Mouse (Mus musculus) neural tube, embryonic 14.5 days (tissue): Measurements from ENCODE around the gene Cdc16. TPM values are rescaled to one million over a fixed set of nuclear protein-coding genes. Genes with fewer than 3 reads are reported as not detected.

Experiments used
- ATAC-seq: fragments of 200-750 bp; cut with Nextera tagmentation; 2 replicates; pipeline ENCODE4 v1.8.0; 2017; ENCODE audit warnings: low read depth, mild to moderate bottlenecking, moderate TSS enrichment, moderate library complexity
- H3K27ac ChIP-seq: fragments of 300-500 bp; sonication (generic); 2 replicates; pipeline ENCODE4 v1.5.1; 2014; ENCODE audit warnings: low read depth, mild to moderate bottlenecking, control low read depth, low read length, moderate library complexity, mixed read lengths
- H3K27me3 ChIP-seq: fragments of 300-500 bp; sonication (generic); 2 replicates; pipeline ENCODE4 v1.6.1; 2014; ENCODE audit warnings: low read length; ENCODE audit not compliant: control insufficient read depth, insufficient read depth
- H3K36me3 ChIP-seq: fragments of 300-500 bp; sonication (generic); 2 replicates; pipeline ENCODE4 v1.6.1; 2014; ENCODE audit warnings: low read length, mixed read lengths; ENCODE audit not compliant: control insufficient read depth, insufficient read depth
- H3K4me1 ChIP-seq: fragments of 300-500 bp; sonication (generic); 2 replicates; pipeline ENCODE4 v1.6.1; 2014; ENCODE audit warnings: low read length; ENCODE audit not compliant: control insufficient read depth, insufficient read depth
- H3K4me2 ChIP-seq: fragments of 300-500 bp; sonication (generic); 2 replicates; pipeline ENCODE4 v1.6.1; 2014; ENCODE audit warnings: mild to moderate bottlenecking, low read depth, low read length, control low read depth
- H3K4me3 ChIP-seq: fragments of 300-500 bp; sonication (generic); 2 replicates; pipeline ENCODE4 v1.5.1; 2014; ENCODE audit warnings: low read depth, low read length, control low read depth, mixed read lengths
- H3K9ac ChIP-seq: fragments of 300-500 bp; sonication (generic); replicated peaks from 2 replicates; pipeline ENCODE4 v1.6.1; 2014; ENCODE audit warnings: low read depth, mild to moderate bottlenecking, control low read depth, low read length, mixed read lengths
- H3K9me3 ChIP-seq: fragments of 300-500 bp; sonication (generic); 2 replicates; pipeline ENCODE4 v1.6.1; 2016; ENCODE audit warnings: low read length; ENCODE audit not compliant: control insufficient read depth
- WGBS: fragments of 180-500 bp; shearing (Covaris S2); extraction: QIAGEN DNeasy Blood & Tissue Kit; methylation state at CpG from one replicate; pipeline ENCODE4 v1.1.7; 2014; 5-methylcytosine and 5-hydroxymethylcytosine counted together
- polyA plus RNA-seq: library from polyadenylated mRNA; unstranded; fragments of >200 nt; fragmentation: Nextera tagmentation; extraction: Ambion mirVana; gene quantifications from 2 replicates; pipeline ENCODE4 v1.2.1, GENCODE M21; 2014

Cdc16 gene
- polyA plus RNA-seq, 1 experiment from 2014 or later, result 150 TPM

GRCm38 (mm10) chr8:13789606-13790005 lies 32.1 kb downstream of the Cdc16 start:
- no peaks in the 10 kb centered on the region for H3K27me3 ChIP-seq
- H3K4me3 ChIP-seq, result no peak overlapping the region
- peaks cover 4% of the 10 kb centered on the region; the same call in 1 of the 2 replicates for H3K4me1 ChIP-seq
- ATAC-seq, result no peak
- no peak overlapping the region for H3K27ac ChIP-seq
- no peak overlapping the region for H3K9ac ChIP-seq
- H3K4me2 ChIP-seq, result no peak overlapping the region
- H3K9me3 ChIP-seq, result no peaks in the 10 kb centered on the region
- peaks cover 16% of the 10 kb centered on the region; the same call in 1 of the 2 replicates for H3K36me3 ChIP-seq
- over 99% methylated on average over 8 of the region's 8 CpGs for WGBS

- Histone ChIP-seq H3K4me3 (no peak overlapping the region), H3K4me1 (no peaks in the 10 kb centered on the region), H3K9ac (no peak overlapping the region), H3K36me3 (peaks cover 44% of the 10 kb centered on the region), H3K27ac (no peak overlapping the region), H3K9me3 (no peaks in the 10 kb centered on the region), H3K4me2 (no peak overlapping the region), H3K27me3 (no peaks in the 10 kb centered on the region)
- 85% methylated on average over 8 of the region's 8 CpGs for WGBS
- ATAC-seq, result no peak
Observed at GRCm38 (mm10) chr8:13793097-13793745, 35.7 kb downstream of the Cdc16 start.

GRCm38 (mm10) chr8:13793746-13794101 lies 36.2 kb downstream of the Cdc16 start:
- Histone ChIP-seq H3K9me3 (no peaks in the 10 kb centered on the region), H3K9ac (no peak overlapping the region)
- 77% methylated on average over 11 of the region's 11 CpGs for WGBS

GRCm38 (mm10) chr8:13797676-13798075 lies 40.2 kb downstream of the Cdc16 start:
- Histone ChIP-seq H3K27ac (no peak overlapping the region), H3K9ac (no peak overlapping the region), H3K9me3 (no peaks in the 10 kb centered on the region), H3K27me3 (no peaks in the 10 kb centered on the region), H3K4me2 (no peak overlapping the region), H3K4me1 (no peaks in the 10 kb centered on the region), H3K4me3 (no peak overlapping the region), H3K36me3 (peaks cover 43% of the 10 kb centered on the region)
- WGBS, result 96% methylated on average over 5 of the region's 5 CpGs
- no peak for ATAC-seq

More at GRCm38 (mm10) chr8:13793746-13794101, 36.2 kb downstream of the Cdc16 start:
- no peak for ATAC-seq
- Histone ChIP-seq H3K27me3 (no peaks in the 10 kb centered on the region), H3K4me1 (no peaks in the 10 kb centered on the region), H3K27ac (no peak overlapping the region), H3K4me3 (no peak overlapping the region), H3K4me2 (no peak overlapping the region), H3K36me3 (peaks cover 49% of the 10 kb centered on the region)

GRCm38 (mm10) chr8:13799566-13799965 lies 42.1 kb downstream of the Cdc16 start:
- no peak overlapping the region for H3K4me3 ChIP-seq
- no peaks in the 10 kb centered on the region for H3K9me3 ChIP-seq
- H3K27ac ChIP-seq, result no peak overlapping the region
- H3K27me3 ChIP-seq, result no peaks in the 10 kb centered on the region
- peaks cover 33% of the 10 kb centered on the region for H3K36me3 ChIP-seq
- ATAC-seq, result no peak
- no peak overlapping the region for H3K9ac ChIP-seq
- no peaks in the 10 kb centered on the region for H3K4me1 ChIP-seq
- WGBS, result 95% methylated on average over 5 of the region's 5 CpGs
- no peak overlapping the region for H3K4me2 ChIP-seq

GRCm38 (mm10) chr8:13828598-13829172 lies 71.2 kb downstream of the Cdc16 start:
- no peaks in the 10 kb centered on the region for H3K9me3 ChIP-seq
- H3K9ac ChIP-seq, result no peak overlapping the region
- no peak overlapping the region for H3K4me3 ChIP-seq
- no peak for ATAC-seq
- H3K36me3 ChIP-seq, result no peaks in the 10 kb centered on the region
- H3K4me2 ChIP-seq, result no peak overlapping the region
- no peaks in the 10 kb centered on the region for H3K27me3 ChIP-seq
- no peak overlapping the region for H3K27ac ChIP-seq
- 75% methylated on average over 7 of the region's 7 CpGs for WGBS
- H3K4me1 ChIP-seq, result no peaks in the 10 kb centered on the region

Other genes with a start within 250 kb of the Cdc16 start
- gene 1700029H14Rik, start 195.2 kb upstream of the Cdc16 start, polyA plus RNA-seq, result not detected in 2 replicates
- gene Rasa3, start 80.1 kb upstream of the Cdc16 start, polyA plus RNA-seq, result 34.4 and 38.3 TPM in 2 replicates
- 0.90 and 1.2 TPM in 2 replicates for gene Cfap97d2, start 51.8 kb upstream of the Cdc16 start, polyA plus RNA-seq
- gene Upf3a, start 27.9 kb downstream of the Cdc16 start, polyA plus RNA-seq, result 38.8 and 46.9 TPM in 2 replicates
- gene AF366264, start 80.7 kb downstream of the Cdc16 start, polyA plus RNA-seq, result not detected in 2 replicates
- gene Champ1, start 112.0 kb downstream of the Cdc16 start, polyA plus RNA-seq, result 57.7 and 60.1 TPM in 2 replicates
- gene Coprs, start 132.6 kb downstream of the Cdc16 start, polyA plus RNA-seq, result 132 and 161 TPM in 2 replicates